Mouse (Mus musculus) adrenal gland (tissue): ENCODE data around the gene Ift27.

Source experiments
- intact Hi-C: fragments of 180-260 bp; cut with DNase I; formaldehyde crosslinking; loops from one replicate; pipeline ENCODE4 v1.15.1; 2025
- long read RNA-seq, 2 experiments: library from polyadenylated mRNA; unstranded; transcript quantifications; one replicate each; pipeline ENCODE4 v2.0.0; 2020; ENCODE audit warnings: borderline replicate concordance in 1 of 2; ENCODE audit not compliant: insufficient replicate concordance in 1 of 2

Gene Ift27
- long read RNA-seq, experiment 1, transcript Ift27-201 (7 exons, 1,013 nt): major isoform, 23 of 24 reads
- long read RNA-seq, experiment 1, partial matches to known transcripts: 0 of 24 reads
- long read RNA-seq, experiment 1, other reads (novel, unspliced or antisense): 1 of 24 reads
- long read RNA-seq, experiment 2, transcript Ift27-201 (7 exons, 1,013 nt): major isoform, 24 of 29 reads
- long read RNA-seq, experiment 2, partial matches to known transcripts: 2 of 29 reads
- long read RNA-seq, experiment 2, other reads (novel, unspliced or antisense): 3 of 29 reads

GRCm38 (mm10) chr15:78173972-78174886, at the start of gene Ift27:
Gene Ift27 (minus strand): TSS chr15:78174107.
- intact Hi-C loops: loop anchor here (5.0 to 10.0 kb wide), 2 partner anchors 192 to 319 kb away; no protein-coding TSS in a partner anchor

- intact Hi-C loops: no loop called here
Observed at GRCm38 (mm10) chr15:78215269-78215668, 41.4 kb upstream of the Ift27 start.

GRCm38 (mm10) chr15:78211367-78211766, 37.5 kb upstream of the Ift27 start:
- intact Hi-C loops: no loop called here

- intact Hi-C loops: no loop called here
Observed at GRCm38 (mm10) chr15:78210203-78210602, 36.3 kb upstream of the Ift27 start.

DNA sequence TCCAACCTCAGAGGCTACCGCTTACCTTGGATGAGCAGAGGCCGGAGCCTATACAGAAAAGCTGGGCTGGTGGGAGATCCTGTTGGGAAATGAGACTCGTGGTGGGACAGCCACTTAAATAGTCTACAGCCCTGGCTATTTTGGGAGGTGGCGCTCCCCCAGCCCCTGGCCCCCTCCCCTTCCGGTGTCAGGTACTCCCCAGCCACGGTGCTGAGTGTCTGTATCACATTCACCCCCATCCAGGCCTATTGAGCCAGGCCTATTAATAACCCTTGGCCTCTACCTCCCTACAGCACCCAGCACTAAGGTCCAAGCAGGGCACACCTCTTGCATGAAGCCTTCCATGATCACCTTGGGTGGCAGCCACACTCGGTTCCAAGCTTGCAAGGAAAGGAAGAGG, 32.4 kb upstream of the Ift27 start, which contains the start of gene Pvalb:
TSS of gene Pvalb (minus strand) at position 89 of the 400 bp plus-strand sequence.
- intact Hi-C loops: no loop called here

GRCm38 (mm10) chr15:78205192-78205591, 31.3 kb upstream of the Ift27 start:
- intact Hi-C loops: no loop called here

GRCm38 (mm10) chr15:78204053-78204847, 30.3 kb upstream of the Ift27 start:
- intact Hi-C loops: no loop called here

GRCm38 (mm10) chr15:78195096-78195880, 21.4 kb upstream of the Ift27 start:
- intact Hi-C loops: no loop called here

- intact Hi-C loops: no loop called here
Observed at GRCm38 (mm10) chr15:78194320-78194719, 20.4 kb upstream of the Ift27 start.

DNA sequence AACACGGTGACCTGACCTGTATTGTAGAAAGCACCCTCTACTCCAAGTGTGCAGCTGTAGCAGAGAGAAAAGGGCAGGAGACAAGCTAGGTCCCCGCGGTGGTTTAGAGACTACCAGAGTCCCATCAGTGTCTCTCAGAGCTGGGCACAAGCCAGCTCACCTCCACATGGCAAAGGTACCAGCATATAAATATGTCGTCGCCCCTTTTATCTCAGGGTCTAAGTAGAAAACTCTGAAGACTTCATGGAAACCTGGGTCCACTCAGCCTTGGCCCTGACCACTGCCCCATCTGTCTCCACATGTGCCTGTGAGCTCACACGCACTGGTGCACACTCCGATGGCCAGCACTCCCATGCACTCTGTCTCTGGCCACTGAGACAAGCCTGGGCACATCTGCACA, 15.7 kb upstream of the Ift27 start:
- intact Hi-C loops: loop anchor here (10.0 kb wide), 1 partner anchor 145 kb away; no protein-coding TSS in a partner anchor

DNA sequence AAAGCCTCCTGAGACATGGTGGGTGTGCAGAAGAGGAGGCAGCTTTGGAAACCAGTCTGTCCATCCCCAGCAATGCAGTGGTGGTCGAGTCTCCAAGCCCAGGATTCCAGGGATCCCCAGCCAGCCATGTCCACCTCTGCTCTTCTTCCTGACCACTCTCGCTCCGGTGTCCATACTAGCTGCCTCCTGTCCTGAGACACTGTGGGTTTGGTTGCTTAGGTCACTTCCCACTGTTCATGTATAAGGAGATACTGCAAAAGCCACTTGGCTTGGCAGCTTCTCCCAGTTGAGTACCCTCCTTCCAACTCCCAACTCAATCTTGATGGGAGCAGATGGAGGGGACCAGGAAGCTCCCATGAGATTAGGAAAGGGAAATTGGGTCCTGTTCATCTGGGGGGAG, 14.6 kb upstream of the Ift27 start:
- intact Hi-C loops: loop anchor here (10.0 kb wide), 1 partner anchor 146 kb away; no protein-coding TSS in a partner anchor

GRCm38 (mm10) chr15:78186906-78187305, 13.0 kb upstream of the Ift27 start:
- intact Hi-C loops: loop anchor here (10.0 kb wide), 1 partner anchor 148 kb away; no protein-coding TSS in a partner anchor

DNA sequence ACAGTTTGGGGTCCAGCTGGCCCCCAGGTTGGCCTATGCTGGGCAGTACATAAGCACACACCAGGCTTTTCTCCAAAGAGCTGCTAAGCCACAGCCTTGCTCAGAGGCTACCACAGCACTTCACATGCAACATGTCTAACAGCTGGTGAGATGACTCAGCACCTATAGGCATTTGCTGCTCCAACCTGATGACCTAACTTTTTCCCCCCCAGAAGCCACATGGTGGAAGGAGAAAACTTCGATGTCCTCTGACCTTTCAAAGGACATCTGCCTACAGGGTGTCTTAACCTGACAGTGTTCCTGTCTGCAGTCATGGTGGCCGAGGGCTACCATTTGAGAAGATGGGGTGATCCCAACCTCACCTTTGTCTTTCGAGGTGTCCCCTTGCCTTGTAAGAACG, 11.7 kb upstream of the Ift27 start:
- intact Hi-C loops: loop anchor here (10.0 kb wide), 1 partner anchor 149 kb away; no protein-coding TSS in a partner anchor

DNA sequence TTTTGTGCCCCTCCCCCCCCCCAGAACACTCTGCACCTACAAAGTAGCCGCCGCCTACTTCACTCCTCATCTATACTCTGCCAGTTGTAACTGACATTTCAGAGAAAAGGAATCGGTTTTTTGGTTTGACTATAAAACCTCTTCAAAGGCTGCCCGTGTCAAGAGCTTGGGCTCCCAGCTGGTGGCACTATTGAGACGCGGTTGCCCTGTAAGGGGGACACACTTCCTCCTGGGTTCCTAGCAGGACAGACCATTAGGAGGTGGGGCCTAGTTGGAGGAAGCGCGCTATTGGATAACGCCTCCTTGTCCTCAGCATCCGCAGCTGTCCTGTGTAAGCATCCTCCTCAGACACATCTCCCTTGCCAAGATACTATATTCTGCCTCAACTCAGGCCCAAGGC, 10.9 kb upstream of the Ift27 start:
- intact Hi-C loops: loop anchor here (10.0 kb wide), 1 partner anchor 150 kb away; no protein-coding TSS in a partner anchor

- intact Hi-C loops: loop anchor here (10.0 kb wide), 1 partner anchor 153 kb away; no protein-coding TSS in a partner anchor
Observed at GRCm38 (mm10) chr15:78181701-78182405, 7.9 kb upstream of the Ift27 start.

DNA sequence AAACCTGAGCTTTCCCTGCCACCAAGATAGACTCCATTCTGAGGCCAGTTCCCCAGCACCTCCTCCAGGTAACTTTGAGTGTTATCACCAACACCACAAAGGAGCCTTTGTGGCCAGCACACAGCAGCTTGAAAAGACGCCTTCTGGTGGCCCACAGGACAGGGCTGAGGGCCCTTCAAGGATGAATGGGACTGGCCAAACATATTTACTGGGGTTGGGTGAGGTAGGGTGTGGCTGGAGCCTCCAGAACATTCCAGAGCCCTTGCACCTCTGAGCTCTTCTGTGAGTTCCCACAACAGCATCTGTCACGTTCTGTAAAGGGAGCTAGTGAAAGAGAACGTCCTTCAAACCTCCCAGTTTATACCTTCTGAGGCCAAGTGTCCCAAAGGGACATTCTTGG, 5.9 kb upstream of the Ift27 start:
- intact Hi-C loops: loop anchor here (5.0 to 10.0 kb wide), 3 partner anchors 58 to 325 kb away; no protein-coding TSS in a partner anchor

DNA sequence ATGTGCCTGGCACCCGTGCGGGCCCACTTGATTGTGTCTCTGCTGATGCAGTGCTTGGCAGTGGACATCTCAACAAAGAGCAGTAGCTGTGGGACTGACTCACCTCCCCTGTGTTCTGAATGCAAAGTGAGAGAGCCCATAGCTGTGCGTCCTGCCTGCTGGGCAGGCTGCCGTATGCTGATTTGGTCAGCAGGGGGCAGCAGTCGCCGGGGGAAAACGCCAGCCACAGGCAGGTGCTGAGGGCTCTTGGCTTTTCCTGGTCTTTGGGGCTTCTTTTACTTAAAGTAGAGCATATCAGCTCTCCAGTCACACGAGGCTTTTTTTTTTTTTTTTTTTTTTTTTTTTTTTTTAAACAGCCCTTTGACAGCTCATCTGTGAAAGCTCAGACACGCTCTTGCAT, 4.5 kb upstream of the Ift27 start:
- intact Hi-C loops: loop anchor here (5.0 to 10.0 kb wide), 2 partner anchors 59 to 324 kb away; no protein-coding TSS in a partner anchor

GRCm38 (mm10) chr15:78177257-78177656, 3.4 kb upstream of the Ift27 start:
- intact Hi-C loops: loop anchor here (5.0 to 10.0 kb wide), 2 partner anchors 60 to 322 kb away; no protein-coding TSS in a partner anchor

GRCm38 (mm10) chr15:78174887-78175245, 959 bp upstream of the Ift27 start:
- intact Hi-C loops: loop anchor here (5.0 to 10.0 kb wide), 3 partner anchors 62 to 320 kb away; no protein-coding TSS in a partner anchor
